Mouse (Mus musculus) layer of hippocampus, postnatal 36 days (tissue): Measurements from ENCODE around the gene Amph. TPM values are rescaled to one million over a fixed set of nuclear protein-coding genes. Genes with fewer than 3 reads are reported as not detected.
"Not testable (repeated sequence)": the region's sequence is repeated elsewhere in the genome, so short reads cannot be mapped to it uniquely, and the experiment has no call there.

Source experiments
- DNase-seq, 2 experiments: peaks; one replicate each; pipeline ENCODE4 v3.0.0; 2022
- total RNA-seq, 2 experiments: library from RNA; stranded (reverse); gene quantifications; 2 replicates each; pipeline ENCODE4 v1.2.3; 2021

The Amph gene
- total RNA-seq: 100 to 1,000 TPM; 229 to 251 TPM

GRCm38 (mm10) chr13:18948171-18949028 is at the start of gene Amph:
Amph (plus strand) TSS chr13:18948205.
- DNase-seq: peak; percentile 86 to 88

DNA sequence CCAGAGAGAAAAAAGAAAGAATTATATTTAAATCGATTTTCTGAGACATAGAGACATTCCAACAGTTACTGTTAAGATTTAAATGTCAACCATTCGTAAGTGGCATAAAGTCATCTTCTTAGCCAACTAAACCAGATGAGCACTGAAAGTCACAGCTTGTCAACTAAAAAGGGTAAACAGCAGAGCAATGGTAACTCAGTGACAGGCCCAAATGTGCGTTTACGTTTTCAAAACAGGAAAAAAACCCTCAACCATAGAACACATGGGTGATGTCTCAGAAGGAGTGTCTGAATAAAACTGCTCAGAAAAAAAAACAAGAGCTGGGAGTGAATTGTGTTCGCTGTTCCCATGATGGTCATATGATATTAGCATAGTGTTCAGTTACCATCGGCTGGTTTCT is 44.4 kb upstream of the Amph start:
- DNase-seq: no peak

GRCm38 (mm10) chr13:18914774-18915173 is 33.2 kb upstream of the Amph start:
- DNase-seq: no peak

DNA sequence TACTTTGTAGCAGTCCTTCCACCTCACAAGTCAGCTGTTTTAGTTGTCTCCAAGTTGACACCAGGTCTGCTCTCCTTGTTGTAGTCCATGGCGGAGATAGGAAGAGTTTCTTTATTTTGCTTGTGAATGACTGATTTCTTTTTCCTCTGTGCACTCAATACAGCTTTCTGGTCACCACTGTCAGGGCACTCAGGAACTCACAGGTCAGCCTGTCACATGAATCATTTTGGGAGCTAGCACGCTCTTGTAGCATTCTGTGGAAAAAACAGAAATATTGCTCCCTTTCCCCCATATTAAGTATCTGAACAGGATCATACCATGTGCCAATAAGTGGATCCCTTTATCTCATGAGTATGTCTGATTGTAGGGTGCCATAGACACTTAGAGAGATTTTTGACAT is 14.8 kb upstream of the Amph start:
- DNase-seq: not testable (repeated sequence)

GRCm38 (mm10) chr13:18947686-18948085 is 319 bp upstream of the Amph start:
- DNase-seq: no peak

DNA sequence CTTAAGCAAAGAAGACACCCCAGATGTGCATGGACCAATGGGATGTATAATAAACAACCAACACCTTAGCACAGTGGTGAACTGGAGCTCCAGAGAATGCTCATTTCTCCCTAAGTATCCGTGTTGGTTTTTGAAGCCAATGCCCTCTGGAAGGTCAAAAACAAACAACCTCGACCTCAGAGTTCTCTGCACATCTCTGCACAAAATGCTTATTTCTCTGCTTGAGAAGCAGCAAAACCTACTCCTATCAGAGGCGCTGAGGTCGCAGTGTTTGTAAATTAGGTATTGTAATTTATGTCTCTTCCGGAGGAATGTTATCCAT is 985 bp downstream of the Amph start:
- no peak for DNase-seq

GRCm38 (mm10) chr13:18949626-18950200 is 1.7 kb downstream of the Amph start:
- peak in 1 of 2 experiments; percentile 7 for DNase-seq

GRCm38 (mm10) chr13:18953575-18953974 is 5.6 kb downstream of the Amph start:
- no peak for DNase-seq

GRCm38 (mm10) chr13:18956065-18956913 is 8.3 kb downstream of the Amph start:
- DNase-seq: peak in 1 of 2 experiments; percentile 8

DNA sequence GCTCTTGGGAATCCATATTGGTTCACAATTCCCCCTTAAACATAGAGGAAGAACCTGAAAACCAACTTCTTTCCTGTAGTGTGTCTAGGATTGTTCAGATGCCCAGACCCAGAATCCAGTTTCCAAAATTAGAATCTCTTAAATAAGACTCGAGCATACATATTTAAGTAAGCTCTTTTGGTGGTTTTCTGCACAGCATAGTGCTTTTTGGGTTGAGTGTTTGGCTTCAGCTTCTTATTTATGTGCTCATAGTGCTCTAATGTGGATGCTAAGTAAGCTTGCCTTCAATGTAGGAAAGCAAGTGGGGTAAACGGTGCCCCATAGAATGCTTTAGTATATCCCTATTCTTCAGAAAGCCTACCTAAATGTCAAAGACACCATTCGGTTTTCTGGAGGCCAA is 9.0 kb downstream of the Amph start:
- DNase-seq: no peak

DNA sequence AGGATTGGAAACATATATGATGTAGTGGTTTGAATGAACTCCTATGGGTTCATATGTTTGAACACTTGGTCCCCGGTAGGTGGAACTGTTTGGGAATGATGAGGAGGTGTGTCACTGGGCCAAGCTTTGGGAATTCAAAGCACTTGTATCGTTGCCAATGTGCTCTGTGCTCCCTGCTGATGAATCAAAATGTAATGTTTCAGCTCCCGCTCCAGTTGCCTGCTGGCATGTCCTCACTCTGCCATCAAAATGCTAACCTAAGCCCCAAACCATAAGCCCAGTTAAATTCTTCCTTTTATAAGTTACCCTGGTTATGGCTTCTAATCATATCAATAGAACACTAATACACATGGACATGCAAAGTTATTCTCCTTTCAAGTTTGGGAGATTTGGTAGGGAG is 24.6 kb downstream of the Amph start:
- DNase-seq: no peak

- DNase-seq: no peak
Observed at GRCm38 (mm10) chr13:18974351-18974750, 26.3 kb downstream of the Amph start.

GRCm38 (mm10) chr13:18987266-18987665 is 39.3 kb downstream of the Amph start:
- DNase-seq: no peak

GRCm38 (mm10) chr13:18988323-18988722 is 40.3 kb downstream of the Amph start:
- DNase-seq: no peak

DNA sequence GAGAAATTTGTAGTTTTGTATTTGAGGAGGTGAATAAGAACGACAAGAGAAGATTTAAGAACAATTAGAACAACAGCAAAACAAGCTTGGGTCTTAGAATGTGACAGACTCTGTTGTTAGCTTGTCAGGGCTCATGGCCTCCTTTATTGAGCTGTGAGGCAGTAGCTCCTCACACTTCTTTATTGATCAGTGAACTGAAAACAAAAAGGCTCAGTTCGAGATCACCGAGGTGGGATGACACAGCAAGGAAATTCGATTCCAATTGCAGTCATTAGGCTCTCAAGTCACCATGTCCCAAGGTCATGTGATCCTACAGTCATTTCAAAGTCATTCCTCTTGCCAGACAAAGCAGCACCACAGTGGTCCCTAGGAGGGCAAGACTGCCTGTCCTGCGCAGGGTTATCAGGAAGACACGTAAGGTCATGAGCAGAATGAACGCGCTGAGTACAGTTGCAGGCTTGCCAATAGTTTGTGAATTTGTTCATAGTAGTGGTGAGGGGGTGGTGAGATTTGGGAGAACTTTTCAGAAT is 41.2 kb downstream of the Amph start:
- no peak for DNase-seq

DNA sequence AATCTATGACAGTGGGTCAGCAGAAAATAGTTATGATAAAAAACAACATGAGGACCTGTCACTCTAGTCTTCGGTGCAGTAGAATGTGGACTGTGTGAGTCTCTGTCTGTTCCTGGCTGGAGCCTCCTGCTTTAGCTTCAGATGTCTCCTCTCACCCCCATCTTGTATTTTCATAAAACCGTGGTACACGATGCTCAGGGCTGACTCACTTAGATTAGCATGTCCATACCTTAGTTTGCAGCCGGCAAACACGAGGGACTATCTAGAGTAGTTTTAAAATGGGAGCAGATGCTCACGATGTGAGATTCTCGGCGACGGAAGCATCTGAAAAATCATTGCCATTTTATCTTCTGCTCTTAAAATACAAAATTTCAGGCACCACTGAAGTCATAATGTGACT is 54.5 kb downstream of the Amph start:
- DNase-seq: peak in 1 of 2 experiments; percentile 28

DNA sequence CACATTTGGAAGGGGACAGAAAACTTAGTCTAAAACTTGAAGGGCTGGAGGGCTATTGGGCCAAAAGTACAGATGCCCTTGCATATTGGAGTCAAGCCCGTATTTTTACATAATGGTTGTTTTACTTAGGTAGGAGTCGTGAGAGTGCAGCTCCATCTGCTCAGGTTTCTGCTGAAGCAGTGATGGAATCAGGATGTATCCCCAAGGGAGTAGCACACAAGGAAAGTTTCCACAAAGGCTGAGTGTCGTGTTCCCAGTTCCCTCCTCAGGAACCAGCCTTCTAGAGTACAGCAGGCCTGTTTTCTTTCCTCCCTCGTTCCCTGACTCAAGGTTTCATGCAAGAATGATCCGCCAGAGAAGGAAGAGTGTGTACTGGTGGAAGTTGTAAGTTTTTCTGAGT is 56.4 kb downstream of the Amph start:
- DNase-seq: no peak

DNA sequence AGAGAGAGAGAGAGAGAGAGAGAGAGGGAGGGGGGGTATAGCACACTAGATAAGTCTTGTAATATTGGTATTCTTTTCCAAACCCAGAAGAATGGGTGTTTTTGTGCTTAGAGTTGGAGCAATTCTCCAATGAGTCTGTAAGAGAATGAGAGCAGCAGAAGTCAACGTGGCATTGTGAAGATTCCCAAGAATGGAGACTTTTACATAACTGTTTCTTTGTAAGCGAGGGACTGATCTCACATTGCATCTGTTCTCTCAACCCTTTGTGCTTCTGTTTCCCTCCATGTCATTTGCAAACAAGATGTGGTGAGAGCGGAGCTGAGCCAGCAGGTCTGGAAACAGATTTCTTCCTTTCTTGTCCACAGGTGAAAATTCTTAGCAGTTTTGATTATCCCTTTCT is 60.4 kb downstream of the Amph start:
- no peak for DNase-seq

- no peak for DNase-seq
Observed at GRCm38 (mm10) chr13:19014825-19015375, 66.9 kb downstream of the Amph start.

DNA sequence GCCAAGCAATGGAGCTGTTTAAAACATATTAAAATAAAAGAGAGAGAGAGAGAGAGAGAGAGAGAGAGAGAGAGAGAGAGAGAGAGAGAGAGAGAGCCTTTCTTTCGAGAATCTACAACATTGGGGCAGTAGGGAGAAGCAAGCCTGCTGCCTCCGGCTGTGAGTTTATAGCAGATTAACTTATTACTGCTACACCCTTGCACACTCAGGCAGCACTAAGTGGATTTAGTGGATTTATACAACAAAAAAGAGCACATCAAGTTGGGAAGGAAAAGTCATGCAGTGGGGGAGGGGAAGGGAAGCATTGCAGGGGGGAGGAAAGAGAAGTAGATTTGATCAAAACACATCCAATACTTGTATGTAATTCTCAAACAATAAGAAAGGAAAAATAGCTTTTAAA is 73.5 kb downstream of the Amph start:
- no peak for DNase-seq

DNA sequence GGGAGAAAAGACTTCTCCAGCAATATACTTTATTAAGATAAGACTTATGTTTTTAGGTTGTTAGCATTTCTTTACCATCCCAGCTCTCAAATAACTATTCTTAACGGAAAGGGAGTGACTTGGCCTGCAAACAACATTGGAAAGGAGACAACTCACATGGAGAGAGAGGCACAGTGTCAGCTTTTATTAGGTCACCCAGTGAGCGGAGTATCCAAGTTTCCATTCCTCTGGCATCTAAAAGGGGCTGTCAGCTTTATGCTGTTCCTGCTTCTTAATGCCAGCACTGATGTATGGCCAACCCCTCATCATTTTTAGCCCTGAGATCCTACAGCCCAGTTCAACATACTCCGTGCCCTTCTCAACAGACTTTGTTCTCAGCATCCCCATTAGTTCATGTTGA is 74.3 kb downstream of the Amph start:
- DNase-seq: no peak

DNA sequence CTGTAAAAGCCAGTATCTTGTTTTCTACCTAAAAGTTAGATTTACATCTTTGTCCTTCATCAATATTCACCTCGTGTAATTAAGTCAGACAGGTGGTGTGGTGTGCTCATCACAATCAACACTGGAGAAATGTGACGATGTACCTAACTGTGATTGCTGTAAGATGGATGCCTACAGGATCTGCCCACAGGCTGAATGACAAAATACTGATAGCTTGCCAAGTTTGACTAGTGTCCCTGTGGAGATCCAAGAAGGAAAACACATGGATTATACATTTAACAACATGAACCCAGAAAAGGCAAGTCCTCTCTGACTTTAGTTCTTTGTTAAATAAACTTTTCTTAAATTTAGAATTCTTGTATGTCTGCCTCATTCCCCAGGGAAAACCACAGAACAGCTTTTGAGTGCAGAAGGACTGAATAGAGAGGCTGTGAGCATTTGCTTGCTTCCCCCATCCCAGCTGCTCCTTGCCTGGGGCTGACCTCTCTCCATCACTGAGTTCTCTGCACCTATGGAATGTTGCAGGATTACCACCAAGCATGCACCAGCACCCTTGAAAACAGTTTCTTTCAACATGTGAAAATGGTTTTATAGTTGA is 77.2 kb downstream of the Amph start:
- no peak for DNase-seq
